Mouse (Mus musculus): ENCODE results near the gene Mknk2.

Gene Mknk2

DNA sequence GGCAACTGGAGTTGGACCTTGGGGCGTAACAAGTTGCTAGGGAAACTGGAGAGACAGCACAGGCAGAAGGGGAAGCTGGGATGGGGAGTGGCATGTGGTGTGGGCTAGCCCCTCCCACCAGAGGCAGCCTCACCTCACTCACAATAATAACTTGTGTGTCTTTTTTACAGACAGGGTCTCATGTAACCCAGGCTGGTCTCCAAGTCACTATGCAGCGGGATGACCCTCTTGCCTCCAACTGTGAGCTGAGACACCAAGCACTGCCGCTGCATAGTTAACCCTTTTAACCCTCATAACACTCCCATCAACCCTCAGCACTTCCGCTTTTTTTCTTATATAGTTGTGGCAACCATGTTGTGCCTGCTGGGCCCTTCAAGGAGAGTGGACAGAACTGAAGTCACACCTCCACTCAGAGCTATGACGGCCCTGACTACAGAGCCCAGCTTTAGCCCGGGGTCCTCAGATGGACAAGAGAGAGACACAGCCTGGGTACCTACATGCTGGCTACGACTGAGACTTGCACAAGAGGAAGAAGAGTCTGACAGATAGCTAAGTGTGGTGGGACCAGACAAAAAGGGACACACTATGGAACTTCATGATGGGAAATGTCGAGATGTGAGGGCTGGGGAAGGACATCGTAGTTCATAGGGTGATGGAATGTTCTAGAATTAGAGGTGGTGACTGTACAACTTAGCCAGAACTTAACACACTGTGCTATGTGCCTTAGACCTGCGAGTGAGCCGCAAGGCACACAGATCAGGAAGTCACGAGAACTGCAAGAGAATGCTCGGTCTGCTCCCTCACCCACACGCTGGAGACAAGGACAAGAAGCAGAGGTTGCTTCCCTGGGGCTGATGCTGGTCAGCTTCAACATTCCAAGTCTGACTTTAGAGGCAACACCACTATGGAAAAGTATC lies 14.6 kb upstream of the Mknk2 start:
- DNase-seq (ENCODE audit: low spot score in 2 of 2) = no peak

DNA sequence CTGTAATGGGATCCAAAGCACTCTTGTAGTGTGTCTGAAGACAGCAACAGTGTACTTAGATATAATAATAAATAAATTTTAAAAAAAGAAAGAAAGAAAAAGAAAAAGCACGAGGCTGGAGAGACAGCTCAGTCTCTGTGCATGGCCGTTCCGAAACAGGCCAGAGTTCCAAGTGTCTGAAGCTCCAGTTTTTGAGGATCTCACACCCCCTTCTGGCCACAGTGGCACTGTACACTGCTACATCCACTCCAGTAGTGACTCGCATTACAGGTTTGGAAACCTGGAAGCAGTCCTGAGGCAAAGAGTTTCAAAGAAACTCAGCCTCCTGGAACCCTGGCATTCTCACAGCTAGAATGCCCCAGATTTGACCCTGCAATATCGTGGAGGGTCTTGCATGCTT lies 9.9 kb upstream of the Mknk2 start:
- DNase-seq (ENCODE audit: low spot score in 2 of 2) = peak in 1 of 2 experiments; percentile 73

DNA sequence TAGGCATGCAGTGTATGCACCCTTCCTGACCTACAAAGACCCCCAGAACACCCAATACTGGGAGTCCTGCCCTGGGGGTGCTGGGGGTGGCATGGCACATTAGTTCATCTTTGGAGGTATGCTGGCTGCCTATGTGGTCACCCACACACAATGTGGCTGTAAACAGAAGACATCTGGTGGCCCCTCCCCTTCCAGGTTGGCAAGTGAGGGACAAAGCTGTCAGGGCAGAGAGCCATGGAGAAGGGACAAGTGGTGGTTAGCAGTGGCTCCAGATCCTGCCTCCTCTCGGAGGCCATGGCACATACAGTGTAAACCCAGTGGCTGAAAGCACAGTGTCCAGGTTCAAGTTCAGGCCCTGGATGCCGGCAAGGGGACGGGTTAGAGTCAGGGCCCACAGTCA lies 8.7 kb upstream of the Mknk2 start:
- no peak for DNase-seq (ENCODE audit: low spot score in 2 of 2)

- no peak for DNase-seq (ENCODE audit: low spot score in 2 of 2)
Observed at GRCm38 (mm10) chr10:80684984-80685383, 7.1 kb upstream of the Mknk2 start.

DNA sequence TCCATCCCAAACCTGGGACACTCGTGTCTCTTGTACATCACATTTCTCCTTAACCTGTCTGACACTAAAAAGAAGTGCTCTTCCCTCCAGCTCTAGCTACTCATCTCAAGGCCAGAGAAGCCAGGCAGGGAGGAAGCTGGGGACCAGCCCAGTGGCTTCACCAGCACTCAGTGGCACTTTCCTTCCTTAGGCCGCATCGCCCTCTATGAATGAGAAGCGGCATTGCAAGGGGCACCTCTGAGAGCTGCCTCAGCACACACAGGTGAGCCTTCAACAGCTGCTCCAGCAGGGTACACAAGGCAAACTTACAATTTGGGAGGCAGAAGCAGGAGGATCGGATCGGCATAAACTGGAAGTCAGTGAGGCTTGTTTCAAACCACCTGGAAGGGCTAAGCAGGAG lies 6.3 kb upstream of the Mknk2 start:
- no peak for DNase-seq (ENCODE audit: low spot score in 2 of 2)

GRCm38 (mm10) chr10:80683647-80684046 lies 5.7 kb upstream of the Mknk2 start:
- no peak for DNase-seq (ENCODE audit: low spot score in 2 of 2)

DNA sequence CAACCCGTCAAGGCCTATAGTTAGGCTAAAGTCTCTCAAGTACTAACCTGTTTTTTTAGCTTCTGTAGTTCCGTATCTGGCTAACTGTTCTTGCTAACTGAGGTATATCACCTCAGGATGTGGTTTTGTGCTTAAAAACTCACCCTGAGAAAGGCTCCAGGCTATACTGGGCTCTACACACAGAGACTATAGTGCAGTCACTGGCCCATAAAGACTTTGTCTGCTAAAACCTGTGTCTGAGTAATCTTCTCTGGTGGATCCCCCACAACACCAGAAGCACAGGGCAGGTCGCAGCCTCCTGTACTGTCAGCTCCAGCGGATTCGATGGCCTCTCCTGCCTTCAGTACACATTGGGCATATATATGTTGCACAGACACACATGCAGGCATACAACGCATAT lies 4.1 kb upstream of the Mknk2 start:
- DNase-seq (ENCODE audit: low spot score in 2 of 2) = no peak

DNA sequence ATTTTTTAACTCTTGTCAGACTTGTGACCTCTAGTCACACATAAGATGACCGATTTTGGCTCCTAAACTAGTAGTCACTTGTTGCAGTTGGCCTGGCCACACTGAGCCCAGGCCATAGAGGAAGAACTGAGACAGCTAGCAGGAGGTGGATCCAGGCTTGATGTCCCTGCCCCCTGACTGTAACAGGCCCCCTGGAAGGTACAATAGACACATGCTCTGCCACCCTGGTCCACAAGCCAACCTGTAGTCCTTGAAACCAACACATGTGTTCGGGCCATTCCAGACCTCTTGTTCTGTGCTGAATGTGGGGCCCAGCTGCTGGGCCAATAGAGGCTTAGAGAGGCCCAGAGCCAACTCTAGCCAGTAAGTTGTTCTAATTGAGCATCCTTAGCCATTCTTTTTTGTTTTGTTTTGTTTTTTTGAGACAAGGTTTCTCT lies 2.4 kb upstream of the Mknk2 start:
- DNase-seq (ENCODE audit: low spot score in 2 of 2) = no peak

GRCm38 (mm10) chr10:80679556-80680259 lies 1.8 kb upstream of the Mknk2 start:
- no peak for DNase-seq (ENCODE audit: low spot score in 2 of 2)

GRCm38 (mm10) chr10:80678601-80679377 lies 877 bp upstream of the Mknk2 start:
- no peak for DNase-seq (ENCODE audit: low spot score in 2 of 2)

DNA sequence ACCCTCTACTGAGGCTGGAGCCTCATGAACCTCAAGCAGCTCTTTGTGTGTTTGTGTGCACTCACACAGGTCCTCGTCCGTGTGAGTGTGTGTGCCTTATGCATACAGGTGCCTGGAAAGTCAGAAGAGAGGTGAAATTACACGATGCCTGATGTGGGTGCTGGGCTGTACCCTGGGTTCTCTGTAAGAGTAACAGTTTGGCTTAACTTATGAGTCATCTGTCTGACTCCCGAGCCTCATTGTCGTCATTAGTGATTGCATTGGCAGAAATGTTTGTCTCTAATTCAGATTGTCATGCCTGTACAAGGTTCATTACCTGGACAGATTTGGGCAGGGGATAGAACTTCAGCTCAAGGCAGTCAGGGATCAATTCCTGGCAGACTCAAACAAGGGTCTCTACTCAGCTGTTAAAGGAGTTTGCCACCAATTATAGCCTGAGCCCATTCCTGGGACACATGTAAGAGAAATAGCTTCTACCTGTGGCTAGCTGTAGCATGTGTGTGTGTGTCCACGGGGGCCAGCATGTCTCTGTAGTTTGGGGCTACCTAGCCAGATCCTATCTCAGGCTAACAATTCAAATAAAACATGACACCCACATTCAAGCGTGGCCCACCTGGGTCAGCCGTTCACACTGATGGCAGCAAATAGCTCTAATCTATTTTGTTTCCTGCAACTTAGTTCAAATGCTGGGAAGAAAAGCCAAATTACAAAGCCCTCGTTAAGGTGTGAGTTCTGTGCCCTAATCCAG lies 610 bp downstream of the Mknk2 start:
- no peak for DNase-seq (ENCODE audit: low spot score in 2 of 2)

GRCm38 (mm10) chr10:80676198-80676928 lies 1.5 kb downstream of the Mknk2 start:
- DNase-seq (ENCODE audit: low spot score in 2 of 2) = peak; percentile 100

DNA sequence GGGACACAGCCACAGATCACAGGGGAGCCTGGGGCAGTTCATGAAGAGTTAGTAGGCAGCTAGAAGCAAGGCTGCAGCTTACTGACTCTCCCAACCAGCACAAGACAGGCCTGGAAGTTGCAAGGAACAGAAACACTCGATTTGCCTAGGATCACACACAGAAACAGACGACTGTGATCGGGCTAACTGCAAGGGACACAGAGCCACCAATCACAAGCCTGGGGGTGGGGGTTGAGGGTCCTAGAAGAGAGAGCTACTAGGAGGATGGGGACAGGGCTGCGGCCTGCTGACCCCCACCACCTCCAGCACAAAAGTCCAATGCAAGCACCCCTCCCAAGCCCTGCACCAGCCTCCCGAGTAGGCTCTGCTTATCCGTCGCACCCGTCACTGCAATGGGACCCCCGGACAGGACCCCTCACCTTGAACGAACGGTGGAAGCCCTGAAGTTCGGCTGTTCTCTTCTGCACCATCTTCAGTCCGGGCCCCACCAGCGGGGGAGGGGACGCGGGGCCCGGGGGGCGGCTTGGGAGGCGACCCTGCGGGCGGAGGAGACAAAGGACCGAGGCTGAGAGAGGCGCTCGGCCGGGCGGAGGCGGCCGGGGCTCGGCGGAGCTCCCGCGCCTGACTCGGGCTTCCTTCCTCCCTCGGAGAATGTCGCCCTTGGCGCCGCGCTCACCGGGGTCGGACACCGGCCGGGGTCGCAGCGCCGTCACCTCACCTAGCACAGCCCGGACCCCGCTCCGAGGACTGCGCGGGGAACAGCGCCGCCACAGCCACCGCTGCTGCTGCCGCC lies 2.3 kb downstream of the Mknk2 start:
- peak in 1 of 2 experiments; percentile 68 for DNase-seq (ENCODE audit: low spot score in 2 of 2)

DNA sequence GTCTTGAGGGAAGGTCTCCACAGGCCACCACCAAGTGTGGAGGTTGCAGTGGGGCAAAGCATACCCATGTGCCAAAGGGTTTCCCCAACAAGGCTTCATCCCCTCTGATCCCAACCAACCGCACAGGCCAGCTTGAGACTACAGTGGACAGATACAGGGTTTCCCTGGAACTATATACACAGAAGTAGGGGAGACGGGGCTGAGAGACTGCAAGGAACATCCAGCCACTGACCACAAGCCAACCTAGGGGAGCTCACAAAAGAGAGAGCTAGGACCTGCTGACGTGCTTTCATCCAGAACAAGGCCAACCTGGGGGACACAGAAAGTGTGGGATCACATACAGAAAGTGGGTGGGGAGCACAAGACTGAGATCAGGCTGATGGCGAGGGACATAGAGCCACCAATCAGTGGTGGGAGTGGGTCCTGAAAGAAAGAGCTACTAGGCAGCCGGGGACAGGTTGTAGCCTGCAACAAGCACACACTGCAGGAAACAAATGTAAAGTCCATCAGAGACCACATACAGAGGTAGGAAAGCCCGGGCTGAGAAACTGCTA lies 3.0 kb downstream of the Mknk2 start:
- DNase-seq (ENCODE audit: low spot score in 2 of 2) = no peak

GRCm38 (mm10) chr10:80674161-80674711 lies 3.7 kb downstream of the Mknk2 start:
- no peak for DNase-seq (ENCODE audit: low spot score in 2 of 2)

GRCm38 (mm10) chr10:80673690-80674089 lies 4.2 kb downstream of the Mknk2 start:
- DNase-seq (ENCODE audit: low spot score in 2 of 2) = no peak

DNA sequence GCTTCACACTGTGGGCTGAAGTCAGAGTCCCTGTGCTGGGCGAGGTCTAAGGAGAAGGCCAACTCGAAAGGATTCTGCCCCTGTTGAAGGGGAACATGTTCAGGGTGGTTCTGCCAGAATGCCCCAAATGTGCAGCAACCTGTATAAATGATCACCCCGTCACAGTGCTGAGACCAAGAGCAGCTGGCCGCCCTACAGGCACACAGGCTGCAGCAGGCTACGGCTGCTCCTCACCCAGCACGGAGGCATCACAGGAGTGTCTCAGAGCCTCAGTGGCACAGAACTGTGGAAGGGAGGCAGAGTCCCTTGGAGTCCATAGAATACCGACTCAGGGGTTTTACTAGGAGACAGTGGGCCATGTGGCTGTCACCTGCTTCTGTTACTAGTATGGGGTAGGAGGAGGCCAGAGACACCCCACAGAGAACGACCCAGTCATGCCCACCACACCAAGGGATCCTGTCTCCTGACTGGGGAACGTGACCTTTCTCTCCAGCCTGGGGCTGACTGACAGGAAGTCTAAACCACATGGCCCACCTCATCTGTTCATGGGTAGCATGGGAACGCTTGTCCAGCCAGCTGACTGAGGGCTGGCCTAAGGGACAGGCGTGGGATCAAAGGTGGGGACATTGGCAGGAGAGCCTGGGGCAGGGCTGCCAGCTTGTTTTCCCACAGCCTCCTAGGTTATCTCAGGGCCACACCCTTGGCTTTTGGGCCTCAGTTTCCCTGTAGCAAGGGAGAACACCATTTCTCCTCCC lies 5.8 kb downstream of the Mknk2 start:
- DNase-seq (ENCODE audit: low spot score in 2 of 2) = no peak

GRCm38 (mm10) chr10:80671251-80671650 lies 6.7 kb downstream of the Mknk2 start:
- no peak for DNase-seq (ENCODE audit: low spot score in 2 of 2)

- DNase-seq (ENCODE audit: low spot score in 2 of 2) = no peak
Observed at GRCm38 (mm10) chr10:80670531-80670930, 7.4 kb downstream of the Mknk2 start.

Data from right cerebral cortex, postnatal 10 days (tissue).